Mouse (Mus musculus): Measurements from ENCODE around the gene H2-Eb2.

Gene H2-Eb2

DNA sequence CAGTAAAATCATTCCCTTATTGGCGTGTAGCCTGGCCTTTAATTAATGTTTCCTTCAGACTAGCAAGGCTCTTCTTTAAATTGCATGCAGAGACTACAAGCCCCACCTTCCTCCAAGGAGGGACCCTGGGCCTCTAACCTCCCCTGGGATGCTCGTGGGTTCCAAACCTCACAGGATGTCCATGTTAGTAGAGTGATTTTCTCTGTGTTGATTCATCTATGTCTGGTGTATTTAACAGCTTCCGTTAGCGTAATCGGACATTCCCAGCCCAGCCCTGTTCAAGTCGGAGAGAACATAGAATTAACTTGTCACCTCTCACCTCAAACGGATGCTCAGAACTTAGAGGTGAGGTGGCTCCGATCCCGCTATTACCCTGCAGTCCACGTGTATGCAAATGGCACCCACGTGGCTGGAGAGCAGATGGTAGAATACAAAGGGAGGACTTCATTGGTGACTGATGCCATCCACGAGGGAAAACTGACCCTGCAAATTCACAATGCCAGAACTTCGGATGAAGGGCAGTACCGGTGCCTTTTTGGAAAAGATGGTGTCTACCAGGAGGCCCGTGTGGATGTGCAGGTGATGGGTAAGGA, 37.6 kb downstream of the H2-Eb2 start:
- no peak for DNase-seq (ENCODE audit: low spot score)

DNA sequence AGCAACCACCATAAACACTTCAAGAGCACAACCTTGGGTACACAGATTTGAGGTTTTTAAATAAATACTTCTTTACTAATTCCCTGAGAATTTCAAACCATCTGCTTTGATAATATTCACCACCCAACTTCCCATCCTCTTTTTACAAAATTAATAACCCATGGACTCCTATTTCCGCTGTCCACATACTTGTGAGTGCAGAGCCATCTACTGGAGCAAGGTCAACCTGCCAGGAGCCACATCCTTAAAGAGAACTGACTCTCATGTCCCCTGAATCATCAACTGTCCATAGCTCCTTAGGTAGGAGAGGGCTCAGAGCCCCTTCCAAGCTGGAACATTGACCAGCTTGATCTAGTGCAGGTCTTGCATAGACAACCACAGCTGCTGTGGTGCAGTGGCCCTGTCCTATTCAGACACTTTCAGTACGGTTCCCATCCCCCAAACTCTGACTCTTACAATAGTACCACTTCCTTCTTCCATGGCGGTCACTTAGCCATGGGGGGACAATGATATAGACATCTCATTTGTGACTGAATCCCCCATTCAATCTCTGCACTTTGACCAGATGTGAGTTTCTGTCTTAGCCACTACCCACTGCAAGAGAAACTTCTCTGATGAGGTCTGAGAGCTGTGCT, 38.3 kb downstream of the H2-Eb2 start:
- no peak for DNase-seq (ENCODE audit: low spot score)

DNA sequence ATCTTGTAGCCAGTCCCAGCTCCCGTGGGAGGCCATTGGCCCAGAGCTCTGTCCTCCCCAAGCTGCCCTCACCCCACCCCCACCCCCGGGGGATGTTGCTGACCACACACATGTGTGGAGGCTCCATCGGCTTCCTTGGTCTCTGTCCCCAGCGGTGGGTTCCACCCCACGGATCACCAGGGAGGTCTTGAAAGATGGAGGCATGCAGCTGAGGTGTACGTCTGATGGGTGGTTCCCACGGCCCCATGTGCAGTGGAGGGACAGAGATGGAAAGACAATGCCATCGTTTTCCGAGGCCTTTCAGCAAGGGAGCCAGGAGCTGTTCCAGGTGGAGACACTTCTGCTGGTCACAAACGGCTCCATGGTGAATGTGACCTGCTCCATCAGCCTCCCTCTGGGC, 39.6 kb downstream of the H2-Eb2 start:
- DNase-seq (ENCODE audit: low spot score), result no peak

DNA sequence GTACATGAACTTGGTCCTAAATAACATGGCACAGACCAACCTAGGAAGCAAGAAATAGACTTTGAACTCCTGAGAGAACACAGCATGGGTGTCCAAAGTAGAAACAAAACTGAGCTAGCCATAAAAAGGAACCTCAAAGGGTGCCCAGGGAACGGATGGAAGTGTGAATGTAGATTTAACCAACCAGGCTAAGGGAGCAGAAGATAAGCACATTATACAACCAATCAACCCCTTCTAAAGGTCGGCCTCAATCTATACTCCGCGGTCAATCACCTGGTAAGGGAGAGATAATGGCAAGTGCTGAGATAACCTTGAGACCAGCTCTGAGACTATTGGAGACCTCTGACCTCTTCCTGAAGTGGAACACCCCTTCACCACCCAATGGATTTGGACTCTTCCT, 45.1 kb downstream of the H2-Eb2 start:
- no peak for DNase-seq (ENCODE audit: low spot score)

DNA sequence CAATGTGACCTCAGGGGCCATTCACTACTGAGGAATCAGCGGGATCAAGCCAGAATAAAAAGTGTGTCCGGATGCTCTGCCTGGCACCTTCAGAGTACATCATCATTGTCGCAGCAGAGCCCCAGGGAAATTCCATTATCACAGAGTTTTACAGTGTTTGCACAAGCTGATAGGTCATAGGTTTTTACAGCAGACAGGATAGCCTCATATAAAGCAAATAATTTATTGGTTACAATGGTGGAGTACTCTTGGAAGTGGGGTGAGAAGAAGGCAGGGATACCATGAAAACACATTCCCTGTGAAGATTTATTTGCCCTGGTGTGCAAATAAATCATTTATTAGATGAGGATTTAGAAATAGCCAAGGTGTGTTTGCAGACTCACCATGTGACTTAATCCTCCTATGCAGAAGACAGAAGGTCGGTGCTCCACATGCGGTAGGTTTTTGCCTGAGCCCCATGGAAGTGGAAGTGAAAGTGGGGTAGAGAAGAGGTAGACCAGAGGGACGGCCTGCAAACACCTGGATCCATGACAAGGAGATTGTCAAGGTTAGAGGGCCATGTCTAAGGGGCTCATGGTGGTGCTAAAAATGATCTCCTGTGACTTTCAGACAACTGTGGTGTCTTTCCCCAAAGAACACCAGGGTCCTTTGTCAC, 47.7 kb downstream of the H2-Eb2 start:
- DNase-seq (ENCODE audit: low spot score), result no peak

DNA sequence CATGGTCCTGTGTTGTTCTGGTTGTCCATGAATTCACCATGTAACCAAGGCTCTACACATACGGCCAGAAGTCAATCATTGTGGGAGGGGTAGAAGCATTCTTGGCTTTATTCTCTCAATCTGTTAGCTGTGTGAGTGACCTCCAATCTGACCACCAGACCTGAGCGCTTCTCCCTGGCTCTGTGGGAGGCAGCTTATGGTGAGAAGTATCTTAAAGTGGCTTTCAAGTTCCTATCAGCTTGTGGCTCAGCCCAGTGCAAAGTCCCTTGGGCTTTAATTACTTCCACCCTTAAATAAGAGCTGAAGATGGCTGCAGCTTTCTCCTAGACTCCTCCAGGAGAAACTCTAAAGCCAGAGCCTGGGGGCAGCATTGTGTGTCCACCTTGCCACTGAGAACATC, 51.4 kb downstream of the H2-Eb2 start, which contains the start of gene Btnl1:
Gene Btnl1 (plus strand): TSS at position 286 of the 400 bp plus-strand sequence.
- DNase-seq (ENCODE audit: low spot score), result no peak

DNA sequence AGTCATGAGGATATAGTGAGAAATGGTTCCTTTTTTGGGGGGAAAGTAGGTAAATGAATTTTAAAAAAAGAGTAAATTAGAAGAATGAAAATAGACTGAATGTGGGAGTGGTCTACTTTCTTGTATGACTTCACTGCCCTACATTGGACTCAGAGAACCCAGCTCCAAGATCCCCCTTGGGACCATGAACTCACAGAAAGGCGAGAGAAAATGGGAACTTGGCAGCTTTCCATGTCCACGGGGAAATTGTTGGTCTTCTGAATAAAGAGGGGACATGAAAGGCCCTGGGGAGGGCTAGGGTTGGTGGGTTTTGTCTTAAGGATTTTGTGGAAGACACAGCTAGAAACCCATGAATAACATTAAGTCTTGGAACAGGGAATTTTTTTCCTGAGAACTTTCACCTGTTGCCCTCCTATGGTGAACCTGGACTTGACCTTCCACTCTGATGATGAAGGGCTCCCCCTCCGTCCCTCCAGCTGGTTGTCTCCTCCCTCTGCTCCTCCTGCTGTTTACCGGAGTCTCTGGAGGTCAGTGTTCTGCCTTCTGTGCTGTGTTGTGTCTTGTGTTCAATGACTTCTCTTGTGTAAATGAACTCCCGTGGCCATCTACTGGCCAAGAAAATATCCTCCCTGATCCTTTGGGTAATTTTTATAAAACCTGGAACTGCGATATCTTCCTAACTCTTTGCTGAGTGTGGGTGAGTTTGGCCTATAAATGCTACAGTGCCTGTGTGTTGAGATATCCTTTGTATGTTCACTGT, 52.2 kb downstream of the H2-Eb2 start:
- no peak for DNase-seq (ENCODE audit: low spot score)

DNA sequence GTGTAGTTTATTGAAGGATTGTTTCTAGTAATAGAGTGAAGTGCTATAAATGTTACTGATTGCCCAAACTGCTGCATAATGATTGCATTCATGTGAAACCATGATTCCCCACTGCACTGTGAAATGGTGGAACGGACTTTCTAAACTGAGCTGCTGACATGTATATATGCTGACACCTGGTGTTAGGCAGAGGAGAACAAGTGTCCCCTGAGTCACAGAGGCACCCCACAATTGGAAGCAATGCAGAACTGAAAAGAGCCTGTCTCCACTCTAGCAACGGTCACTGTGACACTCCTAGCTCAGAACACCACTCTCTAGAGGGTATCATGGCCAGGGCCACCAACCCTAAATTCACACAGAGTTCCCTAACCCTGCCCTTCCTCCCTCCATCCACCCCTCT, 53.3 kb downstream of the H2-Eb2 start:
- no peak for DNase-seq (ENCODE audit: low spot score)

DNA sequence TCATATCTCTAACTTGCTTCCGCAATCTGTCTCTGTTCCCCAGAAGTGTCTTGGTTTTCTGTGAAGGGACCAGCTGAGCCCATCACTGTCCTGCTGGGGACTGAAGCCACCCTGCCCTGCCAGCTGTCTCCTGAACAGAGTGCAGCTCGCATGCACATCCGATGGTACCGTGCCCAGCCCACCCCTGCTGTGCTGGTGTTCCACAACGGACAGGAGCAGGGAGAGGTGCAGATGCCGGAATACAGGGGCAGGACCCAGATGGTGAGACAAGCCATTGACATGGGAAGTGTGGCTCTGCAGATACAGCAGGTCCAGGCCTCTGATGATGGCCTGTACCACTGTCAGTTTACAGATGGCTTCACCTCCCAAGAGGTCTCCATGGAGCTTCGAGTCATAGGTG, 54.0 kb downstream of the H2-Eb2 start:
- no peak for DNase-seq (ENCODE audit: low spot score)

DNA sequence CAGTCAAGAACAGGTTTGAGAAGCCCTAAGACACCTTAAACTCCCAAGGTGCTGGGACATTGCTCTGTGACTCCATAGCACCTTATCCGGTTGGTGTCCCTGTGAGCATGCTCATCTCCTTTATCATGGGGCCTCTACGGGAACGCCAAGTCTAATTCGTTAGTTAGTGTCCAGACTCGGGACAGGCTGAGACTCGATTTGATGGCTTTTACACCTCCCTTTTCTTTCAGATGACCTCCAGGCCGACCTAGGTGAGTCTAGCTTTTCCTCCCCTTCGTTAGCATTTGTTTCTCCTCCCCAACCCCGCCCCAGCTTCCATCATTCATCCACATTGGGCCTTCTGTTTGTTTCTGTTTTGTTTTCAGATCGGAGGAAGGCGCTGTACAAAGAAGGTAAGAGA, 56.4 kb downstream of the H2-Eb2 start:
- DNase-seq (ENCODE audit: low spot score), result no peak

DNA sequence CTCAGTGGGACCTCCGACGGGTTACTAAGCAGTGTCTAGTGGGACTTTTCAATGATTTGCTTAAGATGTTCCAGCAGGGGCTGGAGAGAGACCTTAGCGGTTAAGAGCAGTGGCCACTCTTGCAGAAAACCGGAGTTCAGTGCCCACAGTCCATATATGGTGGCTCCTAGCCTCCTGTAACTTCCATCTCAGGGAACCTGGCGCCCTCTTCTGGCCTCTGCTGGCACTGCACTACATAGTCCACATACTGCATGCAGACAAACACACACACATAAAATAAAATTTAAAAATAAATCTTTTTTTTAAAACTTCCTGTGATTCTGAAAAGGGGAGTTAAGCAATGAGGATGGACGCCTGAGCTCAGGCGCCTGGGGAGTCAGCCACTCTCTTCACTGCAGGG, 57.7 kb downstream of the H2-Eb2 start:
- no peak for DNase-seq (ENCODE audit: low spot score)

DNA sequence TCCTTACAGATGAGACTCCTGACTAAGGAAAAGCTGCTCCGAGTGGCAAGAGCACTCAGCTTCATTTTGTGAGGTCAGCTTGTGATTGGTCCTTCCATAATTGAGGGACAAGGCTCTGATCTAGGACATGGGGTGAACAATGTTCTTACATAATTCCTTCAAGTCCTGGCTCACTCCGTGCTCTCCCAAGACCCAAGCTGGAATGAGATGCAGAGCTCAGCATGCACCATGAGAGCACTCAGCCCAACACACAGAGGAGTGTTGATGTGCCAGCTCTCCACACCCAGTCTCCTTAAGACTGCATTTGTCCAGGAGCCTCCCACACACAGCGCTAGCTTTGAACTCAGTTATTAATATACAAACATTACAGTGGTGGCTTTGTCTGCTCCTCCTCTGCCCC, 59.2 kb downstream of the H2-Eb2 start:
- no peak for DNase-seq (ENCODE audit: low spot score)

DNA sequence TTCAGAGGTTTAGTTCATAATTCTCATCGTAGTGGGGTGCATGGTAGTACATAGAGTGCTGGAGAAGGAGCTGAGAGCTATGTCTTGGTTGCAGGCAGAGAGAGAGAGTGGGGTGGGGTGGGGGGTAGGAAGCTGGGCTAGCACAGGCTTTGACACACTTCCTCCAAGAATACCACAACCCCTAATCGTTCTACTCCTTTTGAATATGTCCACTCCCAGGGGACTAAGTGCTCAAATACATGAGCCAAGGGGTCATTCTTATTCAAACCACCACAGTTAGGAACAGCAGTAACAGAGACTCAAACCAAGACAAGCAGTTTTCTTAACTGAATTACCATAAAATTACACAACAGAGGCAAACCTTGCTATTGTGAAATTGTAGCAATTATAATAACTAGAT, 61.2 kb downstream of the H2-Eb2 start:
- DNase-seq (ENCODE audit: low spot score), result no peak

DNA sequence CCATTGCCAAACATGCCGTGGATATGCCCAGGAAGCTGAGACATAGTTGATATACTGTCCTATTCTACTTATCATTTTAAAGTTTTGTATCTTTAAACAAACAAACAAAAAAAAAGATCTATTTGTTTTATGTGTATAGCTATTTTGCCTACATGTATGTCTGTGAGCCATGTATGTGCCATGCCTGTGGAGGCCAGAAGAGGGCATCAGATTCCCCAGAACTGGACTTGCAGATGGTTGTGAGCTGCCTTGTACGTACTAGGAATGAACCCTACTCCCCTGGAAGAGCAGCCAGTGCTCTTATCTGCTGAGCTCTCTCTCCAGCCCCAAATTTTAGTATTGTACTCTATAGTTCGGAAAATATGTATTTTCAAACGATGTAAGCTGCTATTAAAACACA, 63.0 kb downstream of the H2-Eb2 start:
- no peak for DNase-seq (ENCODE audit: low spot score)

All from urinary bladder, postnatal 10 days (tissue).